Mouse (Mus musculus) cerebellum, adult 2 months (tissue): ENCODE measurements around the gene Ndrg3. TPM values are rescaled to one million over a fixed set of nuclear protein-coding genes. Genes with fewer than 3 reads are reported as not detected.

ENCODE experiments used
- DNase-seq, 2 experiments: peaks; one replicate each; pipeline ENCODE4 v3.0.0; 2021
- H3K27ac ChIP-seq: fragments of 200-500 bp; 2 replicates; pipeline ENCODE4 v1.5.1; 2012; ENCODE audit warnings: low read length, control low read depth, inconsistent platforms; ENCODE audit not compliant: insufficient read depth
- H3K27me3 ChIP-seq: fragments of 200-500 bp; 2 replicates; pipeline ENCODE4 v1.6.1; 2012; ENCODE audit warnings: inconsistent platforms, mild to moderate bottlenecking, low read length, moderate library complexity; ENCODE audit not compliant: control insufficient read depth, insufficient read depth
- H3K4me1 ChIP-seq: fragments of 200-500 bp; 2 replicates; pipeline ENCODE4 v1.6.1; 2011; ENCODE audit warnings: low read length; ENCODE audit not compliant: control insufficient read depth, insufficient read depth
- H3K4me3 ChIP-seq: fragments of 200-500 bp; replicated peaks from 2 replicates; pipeline ENCODE3; 2011; ENCODE audit warnings: mild to moderate bottlenecking, low read depth, low read length, control low read depth; ENCODE audit not compliant: insufficient read depth
- CTCF ChIP-seq: fragments of 200-500 bp; IDR thresholded peaks from 2 replicates; pipeline ENCODE4 v1.5.1; 2011; ENCODE audit warnings: low read depth, mild to moderate bottlenecking, control low read depth, low read length, moderate library complexity, borderline replicate concordance; ENCODE audit not compliant: insufficient read depth
- POLR2A ChIP-seq: fragments of 200-500 bp; IDR thresholded peaks from 2 replicates; pipeline ENCODE4 v1.6.1; 2011; ENCODE audit warnings: low read length, control low read depth, borderline replicate concordance; ENCODE audit not compliant: insufficient read depth
- WGBS: fragments of 180-500 bp; shearing (Covaris S2); methylation state at CpG from one replicate; pipeline ENCODE4 v1.1.7; 2018; 5-methylcytosine and 5-hydroxymethylcytosine counted together
- polyA plus RNA-seq: library from polyadenylated mRNA; depleted of rRNA; stranded (reverse); fragments of >200 nt; gene quantifications from 2 replicates; pipeline ENCODE4 v1.2.3, GENCODE M21; 2012; rRNA removed

Gene Ndrg3
- 782 and 861 TPM in 2 replicates for polyA plus RNA-seq

GRCm38 (mm10) chr2:156991470-156992319, at the start of gene Ndrg3:
TSS of gene Ndrg3 (minus strand) at chr2:156992056.
- TF ChIP-seq CTCF (no peak; the same call in 1 of the 2 replicates), POLR2A (peak; percentile 68; the same call in 1 of the 2 replicates)
- WGBS: under 1% methylated on average over 66 of the region's 66 CpGs
- peak within 1 kb of the TSS; percentile 98 for H3K27ac ChIP-seq
- DNase-seq: peak; percentile 96 to 98
- H3K27me3 ChIP-seq: no peaks in the 10 kb centered on the region
- peak within 1 kb of the TSS; percentile 95 for H3K4me3 ChIP-seq
- H3K4me1 ChIP-seq: peaks cover 6% of the 10 kb centered on the region; the same call in 1 of the 2 replicates

GRCm38 (mm10) chr2:157041421-157041820, 49.6 kb upstream of the Ndrg3 start:
- TF ChIP-seq POLR2A (no peak), CTCF (no peak)
- H3K27me3 ChIP-seq: no peaks in the 10 kb centered on the region
- H3K4me3 ChIP-seq: no peak overlapping the region
- WGBS: 18% methylated on average over 7 of the region's 7 CpGs
- H3K4me1 ChIP-seq: peaks cover 42% of the 10 kb centered on the region
- peak in 1 of 2 experiments; percentile 55 for DNase-seq
- H3K27ac ChIP-seq: peak overlapping the region; percentile 61

- Histone ChIP-seq H3K27me3 (no peaks in the 10 kb centered on the region), H3K27ac (peak overlapping the region; percentile 67), H3K4me1 (peaks cover 45% of the 10 kb centered on the region), H3K4me3 (no peak overlapping the region)
- 13% methylated on average over 17 of the region's 17 CpGs for WGBS
- no peak for DNase-seq
- TF ChIP-seq POLR2A (no peak), CTCF (0 out of 2 replicates have a peak, but pooled peaks have one; percentile 3)
These were observed 48.8 kb upstream of the Ndrg3 start for GRCm38 (mm10) chr2:157040649-157041046.

- H3K4me1 ChIP-seq: peaks cover 48% of the 10 kb centered on the region
- peak overlapping the region; percentile 67 for H3K27ac ChIP-seq
- 6% methylated on average over 50 of the region's 50 CpGs for WGBS
- H3K4me3 ChIP-seq: no peak overlapping the region
- peak; percentile 70 to 80 for DNase-seq
- TF ChIP-seq POLR2A (no peak), CTCF (peak; percentile 14; the same call in 1 of the 2 replicates)
- no peaks in the 10 kb centered on the region for H3K27me3 ChIP-seq
These were observed 48.2 kb upstream of the Ndrg3 start for GRCm38 (mm10) chr2:157039900-157040648.

- Histone ChIP-seq H3K27ac (peak overlapping the region; percentile 66), H3K4me1 (peaks cover 61% of the 10 kb centered on the region), H3K27me3 (no peaks in the 10 kb centered on the region), H3K4me3 (no peak overlapping the region)
- DNase-seq: peak in 1 of 2 experiments; percentile 38
- TF ChIP-seq CTCF: no peak
- no peak for TF ChIP-seq POLR2A
- WGBS: 48% methylated on average over 9 of the region's 9 CpGs
These were observed 45.4 kb upstream of the Ndrg3 start for GRCm38 (mm10) chr2:157037303-157037702.

- no peak overlapping the region for H3K4me3 ChIP-seq
- peak overlapping the region; percentile 24 for H3K27ac ChIP-seq
- no peaks in the 10 kb centered on the region for H3K27me3 ChIP-seq
- TF ChIP-seq POLR2A (no peak), CTCF (no peak)
- peak in 1 of 2 experiments; percentile 40 for DNase-seq
- 54% methylated on average over 8 of the region's 8 CpGs for WGBS
- H3K4me1 ChIP-seq: peaks cover 57% of the 10 kb centered on the region
These were observed 44.5 kb upstream of the Ndrg3 start for GRCm38 (mm10) chr2:157036400-157036799.

- H3K27me3 ChIP-seq: no peaks in the 10 kb centered on the region
- H3K4me1 ChIP-seq: peaks cover 59% of the 10 kb centered on the region
- DNase-seq: peak; percentile 73 to 93
- no peak for TF ChIP-seq POLR2A
- peak overlapping the region; percentile 98 for H3K27ac ChIP-seq
- no peak overlapping the region for H3K4me3 ChIP-seq
- WGBS: 15% methylated on average over 7 of the region's 7 CpGs
These were observed 43.5 kb upstream of the Ndrg3 start for GRCm38 (mm10) chr2:157035371-157035770.
